Mouse (Mus musculus): ENCODE measurements around the gene Gorasp1. TPM values are rescaled to one million over a fixed set of nuclear protein-coding genes. Genes with fewer than 3 reads are reported as not detected.

Gorasp1 gene
- polyA plus RNA-seq, 2 experiments = 6.1 to 9.1 TPM

GRCm38 (mm10) chr9:119958835-119959234 lies 21.5 kb upstream of the Gorasp1 start:
- no peak overlapping the region for H3K9ac ChIP-seq (replicated peaks)
- no peaks in the 10 kb centered on the region for H3K27me3 ChIP-seq (ENCODE audit: control insufficient read depth, insufficient read depth, low read length)
- no peak for DNase-seq (ENCODE audit: low read depth in 3 of 3, low spot score in 3 of 3)
- no peak for ATAC-seq (ENCODE audit: insufficient read depth)
- TF ChIP-seq EP300 (IDR thresholded peaks at IDR 0.05; ENCODE audit: low read depth) (no peak), CTCF (IDR thresholded peaks at IDR 0.05; ENCODE audit: low read depth) (no peak)
- WGBS (ENCODE audit: insufficient replicate concordance) = 58% methylated on average over 9 of the region's 9 CpGs
- no peak overlapping the region for H3K4me3 ChIP-seq (ENCODE audit: insufficient read depth in 1 of 2, low read depth in 2 of 2, low read length in 2 of 2)
- no peak overlapping the region for H3K4me2 ChIP-seq (ENCODE audit: low read depth)
- H3K4me1 ChIP-seq (replicated peaks; ENCODE audit: control insufficient read depth in 2 of 2, insufficient read depth in 2 of 2, low read length in 1 of 2) = peaks cover 0 to 2% of the 10 kb centered on the region in 2 experiments; a peak in 1 of 4 replicates
- no peaks in the 10 kb centered on the region for H3K9me3 ChIP-seq (ENCODE audit: control insufficient read depth, low read length)
- H3K27ac ChIP-seq = no peak overlapping the region
- no peaks in the 10 kb centered on the region for H3K36me3 ChIP-seq (replicated peaks; ENCODE audit: control insufficient read depth, insufficient read depth, low read depth)

- Histone ChIP-seq H3K27me3 (ENCODE audit: control insufficient read depth, insufficient read depth, low read length) (no peaks in the 10 kb centered on the region), H3K4me1 (replicated peaks; ENCODE audit: control insufficient read depth in 2 of 2, insufficient read depth in 2 of 2, low read length in 1 of 2) (no peaks in the 10 kb centered on the region), H3K9me3 (ENCODE audit: control insufficient read depth, low read length) (no peaks in the 10 kb centered on the region), H3K4me2 (ENCODE audit: low read depth) (no peak overlapping the region), H3K27ac (no peak overlapping the region), H3K36me3 (replicated peaks; ENCODE audit: control insufficient read depth, insufficient read depth, low read depth) (no peaks in the 10 kb centered on the region), H3K9ac (replicated peaks) (no peak overlapping the region), H3K4me3 (ENCODE audit: insufficient read depth in 1 of 2, low read depth in 2 of 2, low read length in 2 of 2) (no peak overlapping the region)
- TF ChIP-seq EP300 (IDR thresholded peaks at IDR 0.05; ENCODE audit: low read depth) = no peak
- TF ChIP-seq CTCF (IDR thresholded peaks at IDR 0.05; ENCODE audit: low read depth) = no peak
- no peak for DNase-seq (ENCODE audit: low read depth in 3 of 3, low spot score in 3 of 3)
- WGBS (ENCODE audit: insufficient replicate concordance) = 65% methylated on average over 9 of the region's 9 CpGs
- ATAC-seq (ENCODE audit: insufficient read depth) = no peak
Measured at GRCm38 (mm10) chr9:119951388-119951787, 14.0 kb upstream of the Gorasp1 start.

- no peaks in the 10 kb centered on the region for H3K9me3 ChIP-seq (ENCODE audit: control insufficient read depth, low read length)
- 65% methylated on average over 6 of the region's 6 CpGs for WGBS (ENCODE audit: insufficient replicate concordance)
- H3K27ac ChIP-seq = no peak overlapping the region
- H3K4me2 ChIP-seq (ENCODE audit: low read depth) = no peak overlapping the region
- TF ChIP-seq EP300 (IDR thresholded peaks at IDR 0.05; ENCODE audit: low read depth) = no peak
- TF ChIP-seq CTCF (IDR thresholded peaks at IDR 0.05; ENCODE audit: low read depth) = no peak
- DNase-seq (ENCODE audit: low read depth in 3 of 3, low spot score in 3 of 3) = no peak
- H3K4me1 ChIP-seq (replicated peaks; ENCODE audit: control insufficient read depth in 2 of 2, insufficient read depth in 2 of 2, low read length in 1 of 2) = no peaks in the 10 kb centered on the region
- no peak overlapping the region for H3K9ac ChIP-seq (replicated peaks)
- H3K36me3 ChIP-seq (replicated peaks; ENCODE audit: control insufficient read depth, insufficient read depth, low read depth) = no peaks in the 10 kb centered on the region
- H3K27me3 ChIP-seq (ENCODE audit: control insufficient read depth, insufficient read depth, low read length) = no peaks in the 10 kb centered on the region
- no peak overlapping the region for H3K4me3 ChIP-seq (ENCODE audit: insufficient read depth in 1 of 2, low read depth in 2 of 2, low read length in 2 of 2)
- no peak for ATAC-seq (ENCODE audit: insufficient read depth)
Measured at GRCm38 (mm10) chr9:119950434-119950833, 13.1 kb upstream of the Gorasp1 start.

- Histone ChIP-seq H3K4me2 (ENCODE audit: low read depth) (no peak overlapping the region), H3K4me1 (replicated peaks; ENCODE audit: control insufficient read depth in 2 of 2, insufficient read depth in 2 of 2, low read length in 1 of 2) (no peaks in the 10 kb centered on the region), H3K9ac (replicated peaks) (no peak overlapping the region), H3K36me3 (replicated peaks; ENCODE audit: control insufficient read depth, insufficient read depth, low read depth) (no peaks in the 10 kb centered on the region), H3K27me3 (ENCODE audit: control insufficient read depth, insufficient read depth, low read length) (no peaks in the 10 kb centered on the region), H3K9me3 (ENCODE audit: control insufficient read depth, low read length) (no peaks in the 10 kb centered on the region), H3K4me3 (ENCODE audit: insufficient read depth in 1 of 2, low read depth in 2 of 2, low read length in 2 of 2) (no peak overlapping the region), H3K27ac (no peak overlapping the region)
- no peak for TF ChIP-seq CTCF (IDR thresholded peaks at IDR 0.05; ENCODE audit: low read depth)
- TF ChIP-seq EP300 (IDR thresholded peaks at IDR 0.05; ENCODE audit: low read depth) = no peak
- 10% methylated on average over 3 of the region's 3 CpGs for WGBS (ENCODE audit: insufficient replicate concordance)
- no peak for DNase-seq (ENCODE audit: low read depth in 3 of 3, low spot score in 3 of 3)
- ATAC-seq (ENCODE audit: insufficient read depth) = no peak
Measured at GRCm38 (mm10) chr9:119948804-119949203, 11.4 kb upstream of the Gorasp1 start.

- Histone ChIP-seq H3K4me2 (ENCODE audit: low read depth) (no peak overlapping the region), H3K4me1 (replicated peaks; ENCODE audit: control insufficient read depth in 2 of 2, insufficient read depth in 2 of 2, low read length in 1 of 2) (no peaks in the 10 kb centered on the region), H3K27me3 (ENCODE audit: control insufficient read depth, insufficient read depth, low read length) (no peaks in the 10 kb centered on the region), H3K9me3 (ENCODE audit: control insufficient read depth, low read length) (no peaks in the 10 kb centered on the region), H3K27ac (no peak overlapping the region), H3K9ac (replicated peaks) (no peak overlapping the region), H3K36me3 (replicated peaks; ENCODE audit: control insufficient read depth, insufficient read depth, low read depth) (no peaks in the 10 kb centered on the region), H3K4me3 (ENCODE audit: insufficient read depth in 1 of 2, low read depth in 2 of 2, low read length in 2 of 2) (no peak overlapping the region)
- no peak for TF ChIP-seq EP300 (IDR thresholded peaks at IDR 0.05; ENCODE audit: low read depth)
- peak; percentile 89 for TF ChIP-seq CTCF (IDR thresholded peaks at IDR 0.05; ENCODE audit: low read depth)
- peak in 2 of 3 experiments; percentile 11 to 16 for DNase-seq (ENCODE audit: low read depth in 3 of 3, low spot score in 3 of 3)
- no peak for ATAC-seq (ENCODE audit: insufficient read depth)
- WGBS (ENCODE audit: insufficient replicate concordance) = 66% methylated on average over 12 of the region's 12 CpGs
Measured at GRCm38 (mm10) chr9:119945173-119945900, 8.0 kb upstream of the Gorasp1 start.

All from liver, embryonic 14.5 days (tissue).